Mouse (Mus musculus) thymus, postnatal 14 days (tissue): ENCODE results near the gene Acsbg2.
A peak's percentile ranks its signal among the peaks of the same experiment; 100 is the strongest.

Source experiments
- DNase-seq: peaks from one replicate; pipeline ENCODE4 v3.0.0; 2021

Acsbg2 gene

GRCm38 (mm10) chr17:56819032-56819545, 55.2 kb downstream of the Acsbg2 start:
- DNase-seq = no peak

- peak; percentile 30 for DNase-seq
Measured at GRCm38 (mm10) chr17:56818067-56818636, 56.1 kb downstream of the Acsbg2 start.

DNA sequence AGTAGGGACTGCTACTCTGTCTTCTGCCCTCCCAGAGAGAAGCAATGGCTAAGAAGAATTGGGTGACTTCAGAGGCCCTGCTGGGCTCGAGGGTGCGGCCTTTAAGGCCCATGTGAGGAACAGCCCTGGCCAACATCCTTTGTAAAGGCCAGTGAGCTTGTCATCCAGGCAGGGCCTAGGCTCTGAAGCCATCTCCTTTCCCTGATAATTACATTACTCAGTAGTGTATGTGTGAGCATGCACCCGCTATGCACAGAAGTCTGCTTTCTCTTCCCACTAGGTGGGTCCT, 59.2 kb downstream of the Acsbg2 start:
- DNase-seq = no peak

DNA sequence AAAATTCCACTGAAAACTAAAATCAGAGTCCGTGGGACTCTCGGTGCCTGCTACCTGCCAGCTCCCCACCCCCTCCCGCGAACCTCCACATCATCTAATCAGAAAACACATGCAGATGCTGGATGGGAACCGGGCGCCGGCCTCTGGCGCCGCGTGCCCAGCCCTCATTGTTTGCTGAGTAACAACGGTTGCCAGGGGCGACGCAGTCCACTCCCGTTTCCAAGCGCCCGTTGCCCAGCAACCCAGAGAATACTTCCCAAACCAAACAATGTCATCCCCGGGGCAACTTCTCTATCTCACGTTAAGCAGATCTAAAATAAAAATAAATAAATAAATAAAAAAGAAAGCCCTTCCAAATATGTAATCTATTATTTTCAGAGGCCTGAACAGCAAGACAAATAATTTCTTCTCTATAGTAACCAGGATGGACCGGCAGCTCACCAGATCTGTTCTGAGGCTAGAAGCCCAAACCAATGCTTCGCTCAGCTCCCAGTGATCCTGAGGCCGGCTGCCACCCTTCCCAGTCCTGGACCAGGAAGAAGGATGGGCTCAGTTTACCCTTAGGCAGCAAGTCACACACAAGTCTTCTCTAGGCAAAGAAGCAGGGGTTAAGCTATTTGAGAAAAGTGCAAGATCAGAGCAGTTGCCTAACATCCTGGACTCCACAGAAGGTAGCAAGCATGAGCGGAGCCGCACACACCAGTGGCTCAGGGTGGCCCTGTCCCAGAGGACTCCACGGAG, 59.8 kb downstream of the Acsbg2 start:
- DNase-seq = peak; percentile 24

DNA sequence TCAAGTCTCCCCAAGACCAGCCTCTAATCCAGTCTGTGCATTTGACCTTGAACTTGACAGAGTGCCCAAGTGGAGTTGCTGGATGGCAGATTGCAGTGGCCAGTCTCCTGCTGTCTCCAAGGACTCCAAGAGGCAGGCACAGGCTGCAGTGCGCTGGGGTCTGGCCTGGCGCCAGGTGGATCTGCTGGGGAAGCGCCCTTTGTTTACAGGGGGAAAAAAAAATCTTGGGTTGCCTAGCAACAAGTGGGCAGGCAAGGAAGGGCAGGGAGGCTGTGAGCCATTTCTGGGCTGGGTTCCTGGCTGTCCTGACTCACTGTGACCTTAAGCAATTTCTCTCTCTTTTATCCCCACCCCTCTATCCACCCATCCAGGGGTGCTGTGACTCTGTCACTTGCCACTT, 64.0 kb downstream of the Acsbg2 start:
- DNase-seq = peak; percentile 21

DNA sequence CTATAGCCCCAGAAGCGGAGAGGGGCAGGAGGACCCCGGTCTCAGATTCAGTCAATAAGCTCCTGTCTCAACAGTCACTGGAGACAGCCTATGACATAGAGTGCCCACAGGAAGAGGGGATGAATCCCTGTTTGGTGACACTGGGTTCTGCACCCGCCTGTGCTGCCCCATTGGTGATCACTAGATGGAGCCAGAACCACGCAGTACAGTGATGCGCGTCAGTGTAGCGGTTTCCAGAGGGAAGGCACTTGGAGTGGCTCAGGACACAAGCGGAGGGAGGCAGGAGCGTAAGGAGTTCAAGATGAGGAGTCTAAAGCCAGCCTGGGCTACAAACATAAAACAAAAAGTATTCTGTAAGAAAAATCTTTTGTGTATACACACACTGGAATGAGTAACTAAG, 65.7 kb downstream of the Acsbg2 start:
- DNase-seq = peak; percentile 69

DNA sequence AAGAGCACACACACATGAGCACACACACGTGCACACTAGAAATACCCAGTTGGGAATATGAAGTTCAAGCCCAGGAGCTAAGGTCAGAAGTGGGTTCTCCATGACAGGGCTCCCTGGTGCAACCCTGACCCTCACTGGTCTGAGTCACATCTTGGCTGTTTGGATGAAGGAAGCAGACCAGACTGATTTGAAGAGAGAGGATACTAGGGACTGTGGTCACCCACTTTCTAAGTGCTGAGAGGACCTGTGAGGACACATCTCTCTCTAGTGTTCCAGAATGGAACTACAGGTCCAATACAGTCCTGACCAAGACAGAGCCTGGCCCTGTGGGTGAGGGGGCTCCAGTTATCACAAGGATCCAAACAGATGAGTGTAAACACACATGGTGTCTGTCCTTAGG, 68.5 kb downstream of the Acsbg2 start:
- DNase-seq = no peak

GRCm38 (mm10) chr17:56804952-56805351, 69.3 kb downstream of the Acsbg2 start:
- no peak for DNase-seq

DNA sequence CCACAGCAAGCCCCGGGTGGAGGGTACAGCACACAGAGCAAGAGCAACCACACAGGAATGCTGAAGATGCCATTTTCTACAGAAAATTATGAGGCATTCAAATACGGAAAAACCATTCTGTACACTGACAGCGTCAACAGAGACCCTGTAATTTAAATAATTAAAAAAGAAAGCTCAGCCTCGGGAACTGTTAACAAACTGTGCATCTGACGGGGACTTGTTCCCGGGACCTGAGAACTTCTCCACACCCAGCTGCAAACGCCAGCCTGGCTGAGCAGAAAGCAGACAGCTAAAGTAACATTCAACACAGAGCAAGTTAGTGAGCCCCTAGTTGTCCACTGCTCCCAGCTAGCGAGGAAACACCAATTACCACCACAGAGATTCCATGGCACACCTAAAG, 72.2 kb downstream of the Acsbg2 start:
- no peak for DNase-seq

GRCm38 (mm10) chr17:56799276-56799675, 75.0 kb downstream of the Acsbg2 start:
- DNase-seq = no peak

- no peak for DNase-seq
Measured at GRCm38 (mm10) chr17:56793614-56794319, 80.5 kb downstream of the Acsbg2 start.
